Mouse (Mus musculus) lung, adult 2 months (tissue): ENCODE results near the gene Kcnip1. TPM values are rescaled to one million over a fixed set of nuclear protein-coding genes. Genes with fewer than 3 reads are reported as not detected.

Experiments used
- DNase-seq: peaks from one replicate; pipeline ENCODE4 v3.0.0; 2022
- H3K4me1 ChIP-seq: fragments of 200-500 bp; 2 replicates; pipeline ENCODE4 v1.6.1; 2011; ENCODE audit warnings: low read length; ENCODE audit not compliant: control insufficient read depth, insufficient read depth
- H3K4me3 ChIP-seq: fragments of 200-500 bp; replicated peaks from 2 replicates; pipeline ENCODE3; 2011; ENCODE audit warnings: low read depth, mild to moderate bottlenecking, control low read depth, low read length; ENCODE audit errors: extremely low read depth
- CTCF ChIP-seq: fragments of 200-500 bp; IDR thresholded peaks from 2 replicates; pipeline ENCODE4 v1.5.1; 2011; ENCODE audit warnings: mild to moderate bottlenecking, low read length, control low read depth; ENCODE audit not compliant: insufficient read depth
- POLR2A ChIP-seq: fragments of 200-500 bp; IDR thresholded peaks from 2 replicates; pipeline ENCODE4 v1.6.1; 2011; ENCODE audit warnings: low read depth, mild to moderate bottlenecking, control low read depth, low read length, borderline replicate concordance; ENCODE audit errors: extremely low read depth
- WGBS: fragments of 180-500 bp; shearing (Covaris S2); methylation state at CpG from one replicate; pipeline ENCODE4 v1.1.7; 2018; 5-methylcytosine and 5-hydroxymethylcytosine counted together
- polyA plus RNA-seq: library from polyadenylated mRNA; depleted of rRNA; stranded (reverse); fragments of >200 nt; gene quantifications from 2 replicates; pipeline ENCODE4 v1.2.3, GENCODE M21; 2012

Kcnip1 gene
- polyA plus RNA-seq, 1 experiment, result 0.13 TPM

- DNase-seq, result no peak
- WGBS, result 62% methylated on average over 4 of the region's 4 CpGs
Observed at GRCm38 (mm10) chr11:33944067-33944785, 48.7 kb downstream of the Kcnip1 start.

DNA sequence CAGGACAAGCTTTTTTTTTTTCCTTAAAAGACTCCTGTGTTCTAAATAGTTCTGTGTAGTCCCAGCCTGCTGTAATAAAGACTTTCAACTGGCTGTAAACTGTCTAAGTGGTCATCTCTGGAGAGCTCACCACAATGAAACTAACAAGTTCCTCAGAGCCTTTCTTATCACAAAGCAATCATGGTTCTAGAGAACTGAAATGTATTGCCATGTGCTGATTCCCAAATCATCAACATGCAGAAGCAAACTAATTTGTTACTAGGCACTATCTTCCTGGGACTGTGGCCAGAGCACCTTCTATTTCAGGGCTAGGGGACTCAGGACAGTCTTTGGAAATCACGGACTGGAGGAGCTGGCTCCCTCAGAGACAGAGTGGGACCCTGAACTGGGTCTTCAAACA lies 49.4 kb downstream of the Kcnip1 start:
- Histone ChIP-seq H3K4me3 (no peak overlapping the region), H3K4me1 (no peaks in the 10 kb centered on the region)
- TF ChIP-seq CTCF, result no peak
- no peak for TF ChIP-seq POLR2A
- WGBS, result 80% methylated on average over 1 of the region's 1 CpGs
- DNase-seq, result no peak

More at GRCm38 (mm10) chr11:33944067-33944785, 48.7 kb downstream of the Kcnip1 start:
- H3K4me1 ChIP-seq, result no peaks in the 10 kb centered on the region
- TF ChIP-seq POLR2A (no peak), CTCF (peak; percentile 19; the same call in 1 of the 2 replicates)
- no peak overlapping the region for H3K4me3 ChIP-seq

DNA sequence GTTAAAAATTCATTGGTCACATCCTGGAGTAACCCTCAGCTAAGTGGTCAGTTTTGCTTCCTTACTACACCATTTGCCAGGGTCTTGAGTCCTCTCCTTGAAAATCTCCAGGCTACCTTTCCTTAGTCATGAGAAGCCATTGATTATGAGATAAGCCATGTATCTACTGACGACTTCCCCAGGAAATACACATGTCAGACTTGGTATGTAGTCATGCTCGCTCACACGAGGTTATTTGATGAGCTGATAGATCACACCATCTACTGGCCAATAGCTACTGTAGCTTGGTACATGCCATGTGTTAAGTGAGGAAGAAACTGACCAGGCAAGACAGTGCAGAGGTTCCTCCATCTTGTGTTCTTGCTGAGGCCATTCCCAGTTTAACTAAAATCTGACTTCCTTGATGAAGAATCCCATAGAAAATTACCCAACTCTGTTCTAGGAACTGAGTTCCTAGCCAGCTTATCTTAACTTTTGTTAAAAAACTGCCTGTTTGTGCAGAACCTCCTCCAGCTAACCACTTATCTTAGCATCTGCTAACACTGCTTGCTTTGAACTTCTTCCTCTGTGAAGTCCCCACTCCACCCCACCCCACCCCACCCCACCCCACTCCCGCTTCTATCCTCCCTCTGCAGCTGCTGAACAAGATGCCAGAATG lies 53.4 kb downstream of the Kcnip1 start:
- 43% methylated on average over 4 of the region's 4 CpGs for WGBS
- Histone ChIP-seq H3K4me3 (no peak overlapping the region), H3K4me1 (no peaks in the 10 kb centered on the region)
- no peak for DNase-seq
- no peak for TF ChIP-seq CTCF
- no peak for TF ChIP-seq POLR2A

- WGBS, result 57% methylated on average over 7 of the region's 7 CpGs
- DNase-seq, result no peak
- Histone ChIP-seq H3K4me1 (no peaks in the 10 kb centered on the region), H3K4me3 (no peak overlapping the region)
- no peak for TF ChIP-seq CTCF
- no peak for TF ChIP-seq POLR2A
Observed at GRCm38 (mm10) chr11:33938561-33939274, 54.2 kb downstream of the Kcnip1 start.

DNA sequence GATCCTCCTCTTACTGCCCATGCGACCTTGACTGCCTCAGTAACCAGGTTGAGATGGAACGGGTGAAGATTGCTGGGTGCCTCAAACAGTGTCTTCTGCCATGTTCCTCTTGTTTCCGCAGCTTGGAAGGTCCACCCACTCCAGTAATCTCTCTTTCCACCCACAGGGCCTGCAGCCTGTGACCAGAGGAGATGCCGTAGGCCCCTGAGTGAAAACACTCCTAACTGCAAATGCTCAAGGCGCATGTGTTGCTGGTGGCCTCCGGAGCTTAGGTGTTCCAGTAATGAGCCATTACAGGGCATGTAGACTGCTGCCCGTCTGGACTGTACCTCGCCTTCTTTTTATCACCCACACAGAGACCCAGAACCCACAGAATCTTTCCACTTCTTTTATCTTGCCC lies 55.3 kb downstream of the Kcnip1 start:
- Histone ChIP-seq H3K4me1 (no peaks in the 10 kb centered on the region), H3K4me3 (no peak overlapping the region)
- no peak for DNase-seq
- WGBS, result 83% methylated on average over 8 of the region's 8 CpGs
- no peak for TF ChIP-seq CTCF
- TF ChIP-seq POLR2A, result no peak

DNA sequence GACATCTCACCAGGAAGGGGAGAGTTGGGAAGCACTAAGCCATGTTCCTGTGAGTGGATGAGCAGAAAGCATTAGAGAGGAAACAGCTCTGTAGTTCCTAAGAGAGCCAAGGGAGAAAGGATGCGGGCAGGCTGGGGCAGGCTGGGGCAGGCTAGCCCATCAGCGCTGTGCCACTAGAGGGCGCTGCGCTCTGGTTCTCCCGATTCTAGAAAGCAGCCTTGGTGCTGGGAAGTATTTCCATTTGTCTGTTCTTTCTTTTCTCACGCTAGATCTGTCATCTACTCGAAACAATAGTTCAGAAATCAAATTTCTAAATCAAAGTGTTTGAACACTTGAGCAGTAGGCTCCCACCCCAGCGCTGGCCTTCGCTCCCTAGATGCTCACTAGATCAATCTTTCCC lies 58.7 kb downstream of the Kcnip1 start:
- no peak for DNase-seq
- Histone ChIP-seq H3K4me3 (no peak overlapping the region), H3K4me1 (peaks cover 3% of the 10 kb centered on the region; the same call in 1 of the 2 replicates)
- TF ChIP-seq POLR2A (no peak), CTCF (no peak)
- WGBS, result 70% methylated on average over 9 of the region's 9 CpGs

DNA sequence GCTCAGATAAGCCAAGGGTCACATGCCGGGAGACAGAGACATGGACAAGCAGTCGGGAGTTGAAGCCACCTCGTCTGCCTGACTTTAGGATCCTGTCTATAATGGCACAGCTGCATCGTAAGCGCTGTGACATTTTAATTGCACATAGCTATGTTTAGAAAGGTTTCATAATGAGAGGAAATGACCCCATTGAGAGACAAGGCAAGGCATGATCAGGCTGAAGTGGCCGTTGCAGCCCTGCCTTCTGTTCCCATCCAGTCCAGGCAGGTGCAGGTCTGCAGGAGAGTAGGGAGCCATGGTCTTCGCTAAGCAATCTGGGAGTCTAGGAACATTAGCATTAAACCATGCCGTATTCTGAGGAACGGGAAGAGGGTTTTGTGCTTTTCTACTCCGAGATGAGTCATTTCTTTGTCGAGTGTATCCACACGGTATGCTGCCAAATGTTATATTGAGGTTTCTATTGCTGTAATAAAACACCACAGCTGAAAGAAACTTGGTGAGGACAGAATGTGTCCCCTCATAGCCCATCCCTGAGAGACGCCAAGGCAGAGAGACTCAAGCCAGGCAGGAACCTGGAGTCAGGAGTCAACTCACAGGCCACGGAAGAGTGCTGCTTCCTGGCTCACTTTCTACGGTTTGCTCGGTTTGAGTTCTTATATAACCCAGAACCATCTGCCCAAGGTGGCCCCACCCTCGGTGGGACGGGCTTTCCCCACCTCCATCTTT lies 60.4 kb downstream of the Kcnip1 start:
- TF ChIP-seq POLR2A (no peak), CTCF (no peak)
- DNase-seq, result no peak
- Histone ChIP-seq H3K4me1 (peaks cover 3% of the 10 kb centered on the region; the same call in 1 of the 2 replicates), H3K4me3 (peak overlapping the region; percentile 36)
- 31% methylated on average over 18 of the region's 18 CpGs for WGBS

GRCm38 (mm10) chr11:33931836-33932385 lies 61.0 kb downstream of the Kcnip1 start:
- WGBS, result 15% methylated on average over 10 of the region's 10 CpGs
- Histone ChIP-seq H3K4me3 (peak overlapping the region; percentile 36), H3K4me1 (peaks cover 3% of the 10 kb centered on the region; the same call in 1 of the 2 replicates)
- TF ChIP-seq CTCF, result no peak
- TF ChIP-seq POLR2A, result no peak
- no peak for DNase-seq

GRCm38 (mm10) chr11:33929412-33929811 lies 63.5 kb downstream of the Kcnip1 start:
- TF ChIP-seq CTCF (no peak), POLR2A (no peak)
- no peak for DNase-seq
- Histone ChIP-seq H3K4me1 (peaks cover 3% of the 10 kb centered on the region; the same call in 1 of the 2 replicates), H3K4me3 (no peak overlapping the region)
- 75% methylated on average over 11 of the region's 11 CpGs for WGBS
